Mouse (Mus musculus) hindbrain, embryonic 15.5 days (tissue): ENCODE data around the gene Plcg1. TPM values are rescaled to one million over a fixed set of nuclear protein-coding genes. Genes with fewer than 3 reads are reported as not detected.

ENCODE experiments used
- ATAC-seq: fragments of 200-750 bp; cut with Nextera tagmentation; 2 replicates; pipeline ENCODE4 v1.8.0; 2017; ENCODE audit warnings: low read depth, moderate number of reproducible peaks, moderate TSS enrichment; ENCODE audit not compliant: low FRiP score
- H3K27ac ChIP-seq: fragments of 300-500 bp; sonication (generic); replicated peaks from 2 replicates; pipeline ENCODE4 v1.5.1; 2015; ENCODE audit warnings: mild to moderate bottlenecking, inconsistent platforms
- H3K27me3 ChIP-seq: fragments of 300-500 bp; sonication (generic); 2 replicates; pipeline ENCODE4 v1.6.1; 2015; ENCODE audit warnings: control low read depth, inconsistent platforms
- H3K36me3 ChIP-seq: fragments of 300-500 bp; sonication (generic); 2 replicates; pipeline ENCODE4 v1.6.1; 2015; ENCODE audit warnings: control low read depth, inconsistent platforms
- H3K4me1 ChIP-seq: fragments of 300-500 bp; sonication (generic); replicated peaks from 2 replicates; pipeline ENCODE4 v1.6.1; 2015; ENCODE audit warnings: control low read depth, inconsistent platforms
- H3K4me2 ChIP-seq: fragments of 300-500 bp; sonication (generic); 2 replicates; pipeline ENCODE4 v1.6.1; 2015; ENCODE audit warnings: moderate library complexity, mild to moderate bottlenecking, inconsistent platforms
- H3K4me3 ChIP-seq: fragments of 300-500 bp; sonication (generic); 2 replicates; pipeline ENCODE4 v1.5.1; 2015; ENCODE audit warnings: mild to moderate bottlenecking, inconsistent platforms
- H3K9ac ChIP-seq: fragments of 300-500 bp; sonication (generic); 2 replicates; pipeline ENCODE4 v1.6.1; 2015; ENCODE audit warnings: inconsistent platforms
- H3K9me3 ChIP-seq: fragments of 300-500 bp; sonication (generic); 2 replicates; pipeline ENCODE4 v1.6.1; 2016; ENCODE audit warnings: control low read depth, inconsistent platforms
- WGBS: fragments of 180-500 bp; shearing (Covaris S2); methylation state at CpG from one replicate; pipeline ENCODE4 v1.1.7; 2015; 5-methylcytosine and 5-hydroxymethylcytosine counted together
- polyA plus RNA-seq: library from polyadenylated mRNA; unstranded; fragments of >200 nt; fragmentation: Nextera tagmentation; extraction: Ambion mirVana; gene quantifications from 2 replicates; pipeline ENCODE4 v1.2.1, GENCODE M21; 2015

Plcg1 gene
- polyA plus RNA-seq, 1 experiment from 2014 or later, result 56.5 TPM

- H3K9ac ChIP-seq, result no peak overlapping the region
- no peak overlapping the region for H3K4me3 ChIP-seq
- H3K27ac ChIP-seq, result no peak overlapping the region
- no peaks in the 10 kb centered on the region for H3K27me3 ChIP-seq
- 85% methylated on average over 6 of the region's 6 CpGs for WGBS
- H3K4me2 ChIP-seq, result no peak overlapping the region
- peaks cover 33% of the 10 kb centered on the region for H3K36me3 ChIP-seq
- H3K4me1 ChIP-seq, result peaks cover 11% of the 10 kb centered on the region; the same call in 1 of the 2 replicates
- no peak for ATAC-seq
- H3K9me3 ChIP-seq, result no peaks in the 10 kb centered on the region
Observed at GRCm38 (mm10) chr2:160725877-160726864, 4.9 kb upstream of the Plcg1 start.

DNA sequence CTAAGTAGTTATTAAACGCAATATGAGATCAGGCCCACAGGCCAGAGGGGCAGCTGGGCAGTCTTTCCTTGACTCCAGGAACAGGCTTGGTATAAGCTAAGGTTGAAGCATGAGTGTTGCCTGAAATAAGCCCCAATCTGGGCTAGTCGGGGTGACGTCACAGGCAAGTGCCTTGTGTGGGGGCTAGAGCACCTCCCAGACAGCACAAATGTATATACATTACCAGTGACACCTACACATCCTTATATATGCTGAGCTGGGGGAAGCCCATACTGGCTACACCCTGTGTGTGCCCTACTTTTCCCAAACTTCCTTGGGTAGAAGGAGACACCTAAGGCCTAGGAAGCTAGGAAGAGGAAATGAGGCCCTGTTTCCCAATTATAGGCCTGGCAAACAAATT lies 2.1 kb upstream of the Plcg1 start:
- H3K4me3 ChIP-seq, result no peak overlapping the region
- WGBS, result 96% methylated on average over 3 of the region's 3 CpGs
- ATAC-seq, result no peak

DNA sequence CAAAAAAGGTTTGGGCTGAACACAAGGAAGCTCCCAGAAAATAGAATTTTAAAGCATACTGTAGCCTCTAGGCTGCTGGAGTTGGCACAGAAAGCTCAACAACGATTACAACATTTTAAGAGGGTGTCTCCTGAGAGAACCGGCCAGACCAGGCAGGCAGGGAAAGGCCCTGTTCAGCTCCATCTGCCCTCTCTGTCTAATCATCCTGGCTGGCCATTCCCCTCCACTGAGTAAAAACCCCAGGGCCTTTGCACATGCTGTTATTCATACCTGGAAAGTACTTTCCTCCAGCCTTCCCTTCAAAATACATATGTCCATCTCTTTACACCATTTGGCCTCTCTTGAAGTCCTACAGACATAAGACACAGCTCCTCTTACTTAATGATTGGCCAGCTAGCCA lies 1.7 kb upstream of the Plcg1 start:
- Histone ChIP-seq H3K27me3 (no peaks in the 10 kb centered on the region), H3K36me3 (peaks cover 5% of the 10 kb centered on the region; the same call in 1 of the 2 replicates), H3K9me3 (no peaks in the 10 kb centered on the region), H3K9ac (no peak overlapping the region), H3K4me3 (no peak overlapping the region), H3K27ac (no peak overlapping the region), H3K4me2 (no peak overlapping the region), H3K4me1 (peaks cover 36% of the 10 kb centered on the region)
- no peak for ATAC-seq
- 85% methylated on average over 2 of the region's 2 CpGs for WGBS

More for the DNA sequence above, 2.1 kb upstream of the Plcg1 start:
- no peak overlapping the region for H3K27ac ChIP-seq
- H3K4me2 ChIP-seq, result no peak overlapping the region
- H3K4me1 ChIP-seq, result peaks cover 31% of the 10 kb centered on the region
- H3K27me3 ChIP-seq, result no peaks in the 10 kb centered on the region
- H3K36me3 ChIP-seq, result peaks cover 8% of the 10 kb centered on the region; the same call in 1 of the 2 replicates
- no peak overlapping the region for H3K9ac ChIP-seq
- no peaks in the 10 kb centered on the region for H3K9me3 ChIP-seq

- 30% methylated on average over 17 of the region's 17 CpGs for WGBS
- ATAC-seq, result no peak; the same call in 1 of the 2 replicates
- peak overlapping the region; percentile 86 for H3K4me3 ChIP-seq
Observed at GRCm38 (mm10) chr2:160729851-160730796, 976 bp upstream of the Plcg1 start.

DNA sequence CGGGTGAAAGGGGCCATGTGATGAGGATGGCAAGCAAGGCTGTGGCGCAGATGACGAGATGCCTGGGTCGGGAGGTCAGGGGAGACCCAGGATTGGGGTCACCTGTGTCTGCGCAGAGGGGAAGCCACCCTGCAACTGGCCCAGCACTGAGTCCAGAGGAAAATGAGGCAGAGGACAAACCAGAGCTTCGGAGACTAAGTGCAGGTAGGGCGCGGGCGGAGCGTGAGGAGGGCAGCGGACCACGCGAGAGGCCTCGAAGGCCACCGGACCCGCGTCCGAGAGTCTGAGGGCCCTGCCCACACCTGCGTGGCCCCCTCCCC lies 343 bp upstream of the Plcg1 start:
- H3K9ac ChIP-seq, result peak overlapping the region; percentile 100
- H3K9me3 ChIP-seq, result no peaks in the 10 kb centered on the region
- WGBS, result 5% methylated on average over 19 of the region's 19 CpGs
- H3K27ac ChIP-seq, result peak overlapping the region; percentile 98
- H3K4me2 ChIP-seq, result peak overlapping the region; percentile 83
- H3K36me3 ChIP-seq, result peaks cover under 1% of the 10 kb centered on the region; the same call in 1 of the 2 replicates
- H3K27me3 ChIP-seq, result no peaks in the 10 kb centered on the region
- H3K4me1 ChIP-seq, result peaks cover 48% of the 10 kb centered on the region
- peak; percentile 65 for ATAC-seq
- H3K4me3 ChIP-seq, result peak overlapping the region; percentile 86

More at GRCm38 (mm10) chr2:160729851-160730796, 976 bp upstream of the Plcg1 start:
- Histone ChIP-seq H3K9me3 (no peaks in the 10 kb centered on the region), H3K9ac (peak overlapping the region; percentile 100), H3K4me2 (peak overlapping the region; percentile 83), H3K36me3 (peaks cover 5% of the 10 kb centered on the region; the same call in 1 of the 2 replicates), H3K27ac (peak overlapping the region; percentile 98), H3K4me1 (peaks cover 43% of the 10 kb centered on the region), H3K27me3 (no peaks in the 10 kb centered on the region)

DNA sequence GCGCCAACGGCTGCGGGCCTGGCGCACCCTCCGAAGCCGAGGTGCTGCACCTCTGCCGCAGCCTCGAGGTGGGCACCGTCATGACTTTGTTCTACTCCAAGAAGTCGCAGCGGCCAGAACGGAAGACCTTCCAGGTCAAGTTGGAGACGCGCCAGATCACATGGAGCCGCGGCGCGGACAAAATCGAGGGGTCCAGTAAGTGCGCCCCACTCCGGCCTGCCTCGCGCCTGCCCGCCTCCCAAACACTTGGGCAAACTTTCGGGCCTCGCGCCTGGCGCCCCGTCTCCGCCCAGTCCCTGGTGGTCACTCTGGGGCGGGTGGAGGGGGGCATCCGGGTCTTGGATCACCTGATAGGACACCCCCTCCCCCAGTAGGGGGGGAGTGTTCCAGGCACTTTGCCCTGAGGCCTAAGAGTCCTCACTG lies 750 bp downstream of the Plcg1 start:
- H3K4me2 ChIP-seq, result peak overlapping the region; percentile 83
- peak overlapping the region; percentile 86 for H3K4me3 ChIP-seq
- no peaks in the 10 kb centered on the region for H3K9me3 ChIP-seq
- peak overlapping the region; percentile 98 for H3K27ac ChIP-seq
- peak; percentile 46; the same call in 1 of the 2 replicates for ATAC-seq
- no peaks in the 10 kb centered on the region for H3K36me3 ChIP-seq
- peaks cover 52% of the 10 kb centered on the region for H3K4me1 ChIP-seq
- H3K9ac ChIP-seq, result peak overlapping the region; percentile 100
- H3K27me3 ChIP-seq, result no peaks in the 10 kb centered on the region
- under 1% methylated on average over 32 of the region's 32 CpGs for WGBS

GRCm38 (mm10) chr2:160732420-160732995 lies 1.4 kb downstream of the Plcg1 start:
- H3K4me2 ChIP-seq, result peak overlapping the region; percentile 83
- H3K9ac ChIP-seq, result peak overlapping the region; percentile 100
- peak overlapping the region; percentile 98; the same call in 1 of the 2 replicates for H3K27ac ChIP-seq
- H3K4me1 ChIP-seq, result peaks cover 53% of the 10 kb centered on the region
- H3K27me3 ChIP-seq, result no peaks in the 10 kb centered on the region
- 39% methylated on average over 9 of the region's 9 CpGs for WGBS
- no peaks in the 10 kb centered on the region for H3K36me3 ChIP-seq
- H3K4me3 ChIP-seq, result peak overlapping the region; percentile 86
- ATAC-seq, result no peak
- H3K9me3 ChIP-seq, result no peaks in the 10 kb centered on the region

- Histone ChIP-seq H3K9ac (peak overlapping the region; percentile 100), H3K4me3 (peak overlapping the region; percentile 86), H3K9me3 (no peaks in the 10 kb centered on the region), H3K4me2 (peak overlapping the region; percentile 83), H3K4me1 (peaks cover 58% of the 10 kb centered on the region), H3K27ac (no peak overlapping the region), H3K36me3 (no peaks in the 10 kb centered on the region), H3K27me3 (no peaks in the 10 kb centered on the region)
- WGBS, result 63% methylated on average over 7 of the region's 7 CpGs
- ATAC-seq, result no peak
Observed at GRCm38 (mm10) chr2:160733131-160733531, 2.0 kb downstream of the Plcg1 start.

- Histone ChIP-seq H3K9me3 (no peaks in the 10 kb centered on the region), H3K36me3 (no peaks in the 10 kb centered on the region), H3K4me3 (no peak overlapping the region), H3K9ac (no peak overlapping the region), H3K27me3 (no peaks in the 10 kb centered on the region), H3K27ac (no peak overlapping the region), H3K4me1 (peaks cover 66% of the 10 kb centered on the region), H3K4me2 (peak overlapping the region; percentile 83)
- WGBS, result 93% methylated on average over 3 of the region's 3 CpGs
- ATAC-seq, result no peak
Observed at GRCm38 (mm10) chr2:160734331-160734730, 3.2 kb downstream of the Plcg1 start.

- Histone ChIP-seq H3K9me3 (no peaks in the 10 kb centered on the region), H3K27me3 (no peaks in the 10 kb centered on the region), H3K36me3 (no peaks in the 10 kb centered on the region), H3K9ac (no peak overlapping the region), H3K27ac (no peak overlapping the region), H3K4me1 (peaks cover 71% of the 10 kb centered on the region), H3K4me3 (no peak overlapping the region), H3K4me2 (no peak overlapping the region)
- no peak for ATAC-seq
- 92% methylated on average over 5 of the region's 5 CpGs for WGBS
Observed at GRCm38 (mm10) chr2:160735706-160736310, 4.7 kb downstream of the Plcg1 start.

GRCm38 (mm10) chr2:160736466-160736865 lies 5.4 kb downstream of the Plcg1 start:
- ATAC-seq, result no peak
- H3K27me3 ChIP-seq, result no peaks in the 10 kb centered on the region
- H3K9me3 ChIP-seq, result no peaks in the 10 kb centered on the region
- no peak overlapping the region for H3K4me3 ChIP-seq
- H3K4me2 ChIP-seq, result no peak overlapping the region
- WGBS, result 88% methylated on average over 3 of the region's 3 CpGs
- no peaks in the 10 kb centered on the region for H3K36me3 ChIP-seq
- no peak overlapping the region for H3K27ac ChIP-seq
- H3K4me1 ChIP-seq, result peaks cover 76% of the 10 kb centered on the region
- no peak overlapping the region for H3K9ac ChIP-seq
